Mouse (Mus musculus): ENCODE data around the gene Adamts14.

DNA sequence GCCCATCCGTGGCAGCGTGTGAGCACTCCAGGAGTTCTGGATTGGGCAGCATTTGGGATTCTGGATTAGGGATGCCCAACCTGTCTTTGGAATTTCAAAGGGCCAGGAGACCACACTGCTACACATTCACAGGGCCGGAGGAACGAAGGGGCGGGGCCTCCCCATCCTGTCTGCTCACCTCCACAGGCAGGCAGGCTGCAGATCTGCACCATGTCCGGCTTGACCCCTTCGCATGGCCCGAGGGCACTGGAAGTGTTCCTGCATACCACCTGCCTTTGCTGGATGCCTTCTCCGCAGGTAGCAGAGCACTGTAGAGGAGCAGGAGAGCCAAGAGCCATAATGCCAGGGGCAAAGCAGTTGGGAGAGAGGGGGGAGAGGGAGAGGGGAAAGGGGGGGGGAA, 72.2 kb downstream of the Adamts14 start:
- no peak for TF ChIP-seq CTCF (IDR thresholded peaks at IDR 0.05)
- no peak for TF ChIP-seq EP300 (IDR thresholded peaks at IDR 0.05)
